Mouse (Mus musculus) lung, embryonic 14.5 days (tissue): ENCODE measurements around the gene Atcay. TPM values are rescaled to one million over a fixed set of nuclear protein-coding genes. Genes with fewer than 3 reads are reported as not detected.

Source experiments
- ATAC-seq: fragments of 200-750 bp; cut with Nextera tagmentation; 2 replicates; pipeline ENCODE4 v1.8.0; 2017; ENCODE audit warnings: mild to moderate bottlenecking, moderate TSS enrichment, moderate library complexity; ENCODE audit not compliant: insufficient read depth
- DNase-seq: peaks from one replicate; pipeline ENCODE4 v3.0.0-alpha.2; 2015
- H3K27ac ChIP-seq: fragments of 300-500 bp; sonication (generic); 2 replicates; pipeline ENCODE4 v1.5.1; 2014; ENCODE audit warnings: low read depth, mild to moderate bottlenecking, moderate library complexity
- H3K27me3 ChIP-seq: fragments of 300-500 bp; sonication (generic); 2 replicates; pipeline ENCODE4 v1.6.1; 2014; ENCODE audit warnings: low read length, control low read depth; ENCODE audit not compliant: insufficient read depth
- H3K36me3 ChIP-seq: fragments of 300-500 bp; sonication (generic); 2 replicates; pipeline ENCODE4 v1.6.1; 2014; ENCODE audit warnings: control low read depth; ENCODE audit not compliant: insufficient read depth
- H3K4me1 ChIP-seq: fragments of 300-500 bp; sonication (generic); 2 replicates; pipeline ENCODE4 v1.6.1; 2014; ENCODE audit warnings: antibody characterized with exemption, control low read depth; ENCODE audit not compliant: insufficient read depth
- H3K4me2 ChIP-seq: fragments of 300-500 bp; sonication (generic); 2 replicates; pipeline ENCODE4 v1.6.1; 2014; ENCODE audit warnings: mild to moderate bottlenecking
- H3K4me3 ChIP-seq: fragments of 300-500 bp; sonication (generic); 2 replicates; pipeline ENCODE4 v1.5.1; 2014; ENCODE audit warnings: low read depth, low read length
- H3K9ac ChIP-seq: fragments of 300-500 bp; sonication (generic); 2 replicates; pipeline ENCODE4 v1.6.1; 2014
- H3K9me3 ChIP-seq: fragments of 300-500 bp; sonication (generic); 2 replicates; pipeline ENCODE4 v1.6.1; 2016; ENCODE audit warnings: low read depth, low read length, control low read depth
- CTCF ChIP-seq: IDR thresholded peaks from 2 replicates; pipeline ENCODE4 v1.5.1; 2016; ENCODE audit warnings: antibody characterized with exemption, low read depth
- WGBS: fragments of 180-500 bp; shearing (Covaris S2); extraction: QIAGEN DNeasy Blood & Tissue Kit; methylation state at CpG from one replicate; pipeline ENCODE4 v1.1.7; 2014; 5-methylcytosine and 5-hydroxymethylcytosine counted together
- microRNA-seq: library from miRNA; unstranded; fragments of <30 nt; microRNA quantifications from one replicate; pipeline ENCODE4, GENCODE M21; 2016; ENCODE audit warnings: borderline number of aligned reads
- polyA plus RNA-seq: library from polyadenylated mRNA; unstranded; fragments of >200 nt; fragmentation: Nextera tagmentation; extraction: Ambion mirVana; gene quantifications from 2 replicates; pipeline ENCODE4 v1.2.1, GENCODE M21; 2014

Atcay gene
- polyA plus RNA-seq, 1 experiment from 2014 or later: not detected

- no peak overlapping the region for H3K4me2 ChIP-seq
- H3K4me1 ChIP-seq: peaks cover 8% of the 10 kb centered on the region; the same call in 1 of the 2 replicates
- H3K27me3 ChIP-seq: no peaks in the 10 kb centered on the region
- DNase-seq (no peak), ATAC-seq (no peak)
- peaks cover 41% of the 10 kb centered on the region for H3K36me3 ChIP-seq
- no peak for TF ChIP-seq CTCF
- no peak overlapping the region for H3K4me3 ChIP-seq
- no peak overlapping the region for H3K27ac ChIP-seq
- 55% methylated on average over 8 of the region's 8 CpGs for WGBS
- no peaks in the 10 kb centered on the region for H3K9me3 ChIP-seq
- no peak overlapping the region for H3K9ac ChIP-seq
Measured at GRCm38 (mm10) chr10:81165118-81165517, 65.5 kb downstream of the Atcay start.

- no peak for ATAC-seq
- no peak overlapping the region for H3K4me3 ChIP-seq
Measured at GRCm38 (mm10) chr10:81162318-81162652, 68.3 kb downstream of the Atcay start.

GRCm38 (mm10) chr10:81161602-81162317, 68.9 kb downstream of the Atcay start:
- Histone ChIP-seq H3K9ac (no peak overlapping the region), H3K36me3 (peaks cover 71% of the 10 kb centered on the region)
- 76% methylated on average over 8 of the region's 8 CpGs for WGBS

More at GRCm38 (mm10) chr10:81162318-81162652, 68.3 kb downstream of the Atcay start:
- peaks cover 66% of the 10 kb centered on the region for H3K36me3 ChIP-seq
- DNase-seq: no peak
- no peak for TF ChIP-seq CTCF
- no peak overlapping the region for H3K27ac ChIP-seq
- H3K27me3 ChIP-seq: no peaks in the 10 kb centered on the region
- WGBS: 63% methylated on average over 2 of the region's 2 CpGs
- no peak overlapping the region for H3K4me2 ChIP-seq
- no peaks in the 10 kb centered on the region for H3K9me3 ChIP-seq
- no peaks in the 10 kb centered on the region for H3K4me1 ChIP-seq
- no peak overlapping the region for H3K9ac ChIP-seq

GRCm38 (mm10) chr10:81154736-81155135, 75.9 kb downstream of the Atcay start:
- DNase-seq (no peak), ATAC-seq (no peak)
- H3K4me3 ChIP-seq: no peak overlapping the region
- no peaks in the 10 kb centered on the region for H3K27me3 ChIP-seq
- no peak overlapping the region for H3K27ac ChIP-seq
- 86% methylated on average over 6 of the region's 6 CpGs for WGBS
- H3K4me2 ChIP-seq: no peak overlapping the region
- H3K9ac ChIP-seq: no peak overlapping the region
- no peaks in the 10 kb centered on the region for H3K9me3 ChIP-seq
- no peaks in the 10 kb centered on the region for H3K4me1 ChIP-seq
- H3K36me3 ChIP-seq: peaks cover 92% of the 10 kb centered on the region
- TF ChIP-seq CTCF: no peak

More at GRCm38 (mm10) chr10:81161602-81162317, 68.9 kb downstream of the Atcay start:
- H3K4me1 ChIP-seq: no peaks in the 10 kb centered on the region
- no peaks in the 10 kb centered on the region for H3K27me3 ChIP-seq
- H3K9me3 ChIP-seq: no peaks in the 10 kb centered on the region
- DNase-seq (no peak), ATAC-seq (no peak)
- no peak overlapping the region for H3K4me2 ChIP-seq
- H3K4me3 ChIP-seq: no peak overlapping the region
- no peak for TF ChIP-seq CTCF
- no peak overlapping the region for H3K27ac ChIP-seq

Small RNA genes within 50 kb of the gene (microRNA-seq; reads per million reads assigned to microRNA genes)
- 7.1 reads per million, percentile 22 among the genes with 10 or more reads in this experiment for gene Mir3057

Other genes starting within 250 kb of the Atcay start
- gene Gng7, start 215.9 kb downstream of the Atcay start, polyA plus RNA-seq: 4.5 and 5.7 TPM in 2 replicates
- gene Diras1, start 205.2 kb downstream of the Atcay start, polyA plus RNA-seq: 0.08 and 0.09 TPM in 2 replicates
- 11.7 and 15.2 TPM in 2 replicates for gene Slc39a3, start 193.4 kb downstream of the Atcay start, polyA plus RNA-seq
- 172 and 186 TPM in 2 replicates for gene Sgta, start 170.7 kb downstream of the Atcay start, polyA plus RNA-seq
- gene Thop1, start 160.8 kb downstream of the Atcay start, polyA plus RNA-seq: 48.1 and 55.9 TPM in 2 replicates
- gene Creb3l3, start 132.0 kb downstream of the Atcay start, polyA plus RNA-seq: 0.41 and 0.58 TPM in 2 replicates
- gene Map2k2, start 124.9 kb downstream of the Atcay start, polyA plus RNA-seq: 180 and 199 TPM in 2 replicates
- 22.4 and 25.0 TPM in 2 replicates for gene Zbtb7a, start 95.6 kb downstream of the Atcay start, polyA plus RNA-seq
- gene Pias4, start 62.9 kb downstream of the Atcay start, polyA plus RNA-seq: 38.7 and 47.9 TPM in 2 replicates
- gene Eef2, start 54.2 kb downstream of the Atcay start, polyA plus RNA-seq: 481 and 493 TPM in 2 replicates
- gene Dapk3, start 47.8 kb downstream of the Atcay start, polyA plus RNA-seq: 52.6 and 55.8 TPM in 2 replicates
- not detected in 2 replicates for gene 4930442H23Rik, start 47.0 kb downstream of the Atcay start, polyA plus RNA-seq
- gene Nmrk2, start 28.8 kb downstream of the Atcay start, polyA plus RNA-seq: 0.23 TPM in 1 of 2 replicates, not detected in the other
- gene Zfr2, start 2.3 kb upstream of the Atcay start, polyA plus RNA-seq: 3.4 and 3.6 TPM in 2 replicates
- 2.0 and 2.9 TPM in 2 replicates for gene Matk, start 22.1 kb upstream of the Atcay start, polyA plus RNA-seq
- gene Mrpl54, start 36.1 kb upstream of the Atcay start, polyA plus RNA-seq: 222 and 223 TPM in 2 replicates
- gene Apba3, start 36.1 kb upstream of the Atcay start, polyA plus RNA-seq: 50.4 and 50.8 TPM in 2 replicates
- 15.3 and 17.2 TPM in 2 replicates for gene Tjp3, start 60.7 kb upstream of the Atcay start, polyA plus RNA-seq
- gene Pip5k1c, start 62.1 kb upstream of the Atcay start, polyA plus RNA-seq: 50.8 and 58.6 TPM in 2 replicates
- 34.3 and 42.9 TPM in 2 replicates for gene Cactin, start 90.3 kb upstream of the Atcay start, polyA plus RNA-seq
- gene Tbxa2r, start 97.9 kb upstream of the Atcay start, polyA plus RNA-seq: 13.6 and 15.0 TPM in 2 replicates
- 0.05 and 0.08 TPM in 2 replicates for gene Gipc3, start 112.4 kb upstream of the Atcay start, polyA plus RNA-seq
- gene Hmg20b, start 119.6 kb upstream of the Atcay start, polyA plus RNA-seq: 98.7 and 105 TPM in 2 replicates
- gene Mfsd12, start 126.7 kb upstream of the Atcay start, polyA plus RNA-seq: 7.7 and 8.5 TPM in 2 replicates
- gene 4930404N11Rik, start 135.0 kb upstream of the Atcay start, polyA plus RNA-seq: 0.65 and 0.92 TPM in 2 replicates
- gene Fzr1, start 147.7 kb upstream of the Atcay start, polyA plus RNA-seq: 109 and 116 TPM in 2 replicates
- gene Dohh, start 153.6 kb upstream of the Atcay start, polyA plus RNA-seq: 57.5 and 67.0 TPM in 2 replicates
- gene Gm48551, start 153.6 kb upstream of the Atcay start, polyA plus RNA-seq: 2.8 and 3.8 TPM in 2 replicates
- 1.3 and 1.4 TPM in 2 replicates for gene Gm48552, start 158.2 kb upstream of the Atcay start, polyA plus RNA-seq
- gene Smim24, start 162.2 kb upstream of the Atcay start, polyA plus RNA-seq: 2.8 and 3.3 TPM in 2 replicates
- 86.0 and 86.5 TPM in 2 replicates for gene Nfic, start 224.8 kb upstream of the Atcay start, polyA plus RNA-seq